Mouse (Mus musculus) liver, embryonic 14.5 days (tissue): ENCODE results near the gene Hoxb2.

Experiments used
- CTCF ChIP-seq: IDR thresholded peaks from 2 replicates; pipeline ENCODE4 v1.5.1; 2016; ENCODE audit warnings: antibody characterized with exemption, low read depth, control low read depth
- EP300 ChIP-seq: IDR thresholded peaks from 2 replicates; pipeline ENCODE4 v1.6.1; 2016; ENCODE audit warnings: antibody characterized with exemption, low read depth

DNA sequence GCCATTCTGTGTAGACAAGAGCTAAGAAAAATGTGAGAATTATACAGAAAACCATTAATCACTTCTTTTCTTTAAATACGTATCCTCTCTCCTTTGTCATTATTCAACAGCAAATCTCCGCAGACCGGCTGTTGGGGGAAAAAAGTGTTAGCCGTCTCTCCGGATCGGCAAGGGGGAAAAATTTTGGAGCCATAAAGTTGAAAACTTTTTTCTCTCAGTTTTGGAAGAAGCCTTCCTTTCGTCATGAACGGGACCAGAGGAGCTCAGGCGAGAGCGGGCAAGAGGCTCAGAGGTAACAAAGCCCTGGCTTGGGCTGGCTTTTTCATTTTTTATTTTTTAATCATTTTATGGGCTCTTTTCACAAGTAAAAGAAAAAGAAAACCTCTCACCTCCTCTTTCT lies 27.2 kb upstream of the Hoxb2 start, which contains the start of gene Hoxb3:
- no peak for TF ChIP-seq CTCF
- TF ChIP-seq EP300: no peak
